Mouse (Mus musculus) heart, postnatal 0 days (tissue): ENCODE measurements at regions not wholly inside any gene's neighbourhood (a gene's known extent, or its start where the extent isn't known, plus 50 kb on each side); places are given as distances from the start of the nearest gene placed in this dataset.

ENCODE experiments used
- CTCF ChIP-seq: IDR thresholded peaks from 2 replicates; pipeline ENCODE4 v1.5.1; 2016; ENCODE audit warnings: antibody characterized with exemption, control low read depth, low read depth
- EP300 ChIP-seq: IDR thresholded peaks from 2 replicates; pipeline ENCODE4 v1.6.1; 2016; ENCODE audit warnings: antibody characterized with exemption, low read depth

DNA sequence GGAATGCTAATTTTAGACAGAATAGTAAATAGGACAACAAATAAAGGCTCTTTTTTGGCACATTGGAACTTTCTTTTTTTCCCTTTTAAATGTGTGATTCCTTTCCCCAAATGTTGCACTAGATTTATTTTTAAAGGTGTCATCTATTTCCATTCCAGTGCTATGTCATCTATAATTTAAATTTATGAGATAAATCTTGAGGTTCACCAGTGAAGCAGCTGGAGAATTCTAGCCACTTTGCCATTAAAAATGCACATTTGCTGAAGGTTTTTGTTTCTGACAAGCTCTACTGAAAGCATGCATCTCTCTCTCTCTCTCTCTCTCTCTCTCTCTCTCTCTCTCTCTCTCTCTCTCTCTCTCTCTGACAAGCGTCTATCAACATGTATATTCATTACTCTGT is 803.5 kb downstream of the Cetn3 start:
- no peak for TF ChIP-seq CTCF
- TF ChIP-seq EP300 = no peak
